ENCODE assay signal across 35 mouse cellular contexts in the genomic region with DNA sequence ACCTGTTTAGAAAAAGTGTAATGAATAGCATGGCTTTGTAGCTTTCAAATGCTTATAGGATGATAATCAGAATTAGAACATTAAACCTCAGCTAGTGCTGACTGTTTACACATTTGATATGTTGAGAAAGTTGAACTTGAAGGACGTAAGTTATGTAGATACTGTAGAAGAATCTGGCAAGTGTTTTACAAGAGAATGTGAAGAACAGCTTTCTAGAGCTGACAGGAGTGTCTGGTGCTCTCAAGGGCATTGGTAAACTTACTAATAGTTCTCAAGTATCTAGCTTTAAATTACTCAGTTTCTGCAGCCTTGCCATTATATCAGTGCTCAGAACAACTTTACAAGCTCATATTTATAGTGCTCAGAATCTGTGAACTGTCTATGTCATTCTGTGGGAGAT.
"Had no signal": no experiment of that assay in that cellular context is flagged by ENCODE, and none has a peak within 500 bp of the region (broad histone marks: within the 10 kb centered on the region; RNA-seq: fewer than 3 reads in every experiment).

No protein-coding gene starts in this region.

- H3K27me3 ChIP-seq: heart, embryonic 12.5 days; heart, embryonic 13.5 days; heart, embryonic 15.5 days; hindbrain, embryonic 12.5 days; hindbrain, embryonic 13.5 days; hindbrain, embryonic 15.5 days; intestine, embryonic 15.5 days; kidney, embryonic 15.5 days had no signal

- DNase-seq: heart, postnatal 10 days; heart, postnatal 14 days; heart, postnatal 36 days; heart, postnatal 4 days; kidney, adult 11 months; kidney, adult 18-20 months; kidney, adult 2 months; kidney, adult 8-10 months; kidney, adult 9 months; kidney, postnatal 10 days; kidney, postnatal 14 days; kidney, postnatal 25 days; kidney, postnatal 36 days; kidney, postnatal 4 days; layer of hippocampus, adult 9-11 months; layer of hippocampus, postnatal 36 days had no signal

- H3K9ac ChIP-seq: heart, embryonic 12.5 days; heart, embryonic 13.5 days; heart, embryonic 15.5 days; hindbrain, embryonic 12.5 days; hindbrain, embryonic 13.5 days; hindbrain, embryonic 14.5 days; hindbrain, embryonic 15.5 days; intestine, embryonic 15.5 days; kidney, embryonic 15.5 days had no signal

- H3K4me3 ChIP-seq: heart, embryonic 10.5 days; heart, embryonic 12.5 days; heart, embryonic 13.5 days; heart, embryonic 15.5 days; hindbrain, embryonic 10.5 days; hindbrain, embryonic 12.5 days; hindbrain, embryonic 13.5 days; hindbrain, embryonic 15.5 days; intestine, embryonic 15.5 days; kidney, embryonic 15.5 days; layer of hippocampus, adult 2 months had no signal

- H3K9me3 ChIP-seq: heart, embryonic 10.5 days; heart, embryonic 12.5 days; heart, embryonic 13.5 days; heart, embryonic 15.5 days; hindbrain, embryonic 10.5 days; hindbrain, embryonic 12.5 days; hindbrain, embryonic 13.5 days; hindbrain, embryonic 15.5 days; intestine, embryonic 15.5 days; kidney, embryonic 15.5 days had no signal

- ATAC-seq: hindbrain, embryonic 16.5 days; hindbrain, postnatal 0 days; inflammation-experienced regulatory T-cells, adult 6 months; intestine, embryonic 15.5 days; intestine, embryonic 16.5 days; intestine, postnatal 0 days had no signal

- H3K4me2 ChIP-seq: heart, embryonic 11.5 days; heart, embryonic 12.5 days; heart, embryonic 13.5 days; heart, embryonic 15.5 days; hindbrain, embryonic 12.5 days; hindbrain, embryonic 13.5 days; hindbrain, embryonic 14.5 days; hindbrain, embryonic 15.5 days; intestine, embryonic 15.5 days; kidney, embryonic 15.5 days had no signal

- H3K4me1 ChIP-seq: heart, embryonic 10.5 days; heart, embryonic 12.5 days; heart, embryonic 13.5 days; heart, embryonic 15.5 days; hindbrain, embryonic 10.5 days; hindbrain, embryonic 12.5 days; hindbrain, embryonic 13.5 days; hindbrain, embryonic 15.5 days; intestine, embryonic 15.5 days; kidney, embryonic 15.5 days had no signal

- H3K27ac ChIP-seq: heart, embryonic 10.5 days; heart, embryonic 13.5 days; heart, embryonic 15.5 days; hindbrain, embryonic 10.5 days; hindbrain, embryonic 12.5 days; hindbrain, embryonic 13.5 days; hindbrain, embryonic 14.5 days; hindbrain, embryonic 15.5 days; hindbrain, postnatal 0 days; intestine, embryonic 15.5 days; kidney, embryonic 15.5 days; kidney, postnatal 0 days; layer of hippocampus, adult 2 months had no signal
